Mouse (Mus musculus): ENCODE results near the gene Gm18596. TPM values are rescaled to one million over a fixed set of nuclear protein-coding genes. Genes with fewer than 3 reads are reported as not detected.
A peak's percentile ranks its signal among the peaks of the same experiment; 100 is the strongest.
"Not testable (repeated sequence)": the region's sequence is repeated elsewhere in the genome, so short reads cannot be mapped to it uniquely, and the experiment has no call there.

The Gm18596 gene
- total RNA-seq (2021) = not detected
- long read RNA-seq, experiment 1 = 0 reads
- long read RNA-seq, experiment 2 = 0 reads

DNA sequence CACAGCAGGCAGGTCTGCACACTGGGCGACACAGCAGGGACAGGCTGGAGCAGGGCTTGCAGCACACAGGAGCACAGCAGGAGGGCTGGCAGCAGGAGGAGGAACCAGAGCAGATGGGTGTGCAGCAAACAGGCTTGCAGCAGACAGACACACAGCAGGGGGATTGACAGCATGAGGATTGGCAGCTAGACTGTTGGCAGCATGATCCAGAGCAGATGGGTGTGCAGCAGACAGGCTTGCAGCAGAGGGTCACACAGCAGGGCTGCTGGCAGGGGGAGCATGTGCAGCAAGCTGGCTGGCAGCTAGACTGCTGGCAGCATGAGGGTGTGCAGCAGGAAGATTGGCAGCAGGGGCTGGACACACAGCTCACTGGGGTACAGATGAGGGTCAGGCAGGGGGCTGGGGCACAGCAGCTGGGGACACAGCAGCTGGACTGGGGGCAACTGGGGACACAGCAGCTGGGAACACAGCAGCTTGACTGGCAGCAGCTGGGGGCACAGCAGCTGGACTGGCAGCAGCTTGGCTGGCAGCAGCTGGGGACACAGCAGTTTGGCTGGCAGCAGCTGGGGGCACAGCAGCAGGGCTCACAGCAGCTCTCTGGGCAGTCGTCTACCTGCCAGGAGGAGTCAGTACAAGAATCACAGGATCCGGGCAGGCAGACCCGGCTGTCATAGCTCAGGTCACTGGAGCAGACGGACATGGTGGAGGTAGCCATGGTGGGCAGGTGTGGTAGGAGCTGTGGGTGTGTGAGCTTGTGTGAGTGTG, at the start of gene Gm18596:
Gene Gm18596, minus strand, starts transcription at position 715 of the 765 bp plus-strand sequence.
- DNase-seq = not testable (repeated sequence)

DNA sequence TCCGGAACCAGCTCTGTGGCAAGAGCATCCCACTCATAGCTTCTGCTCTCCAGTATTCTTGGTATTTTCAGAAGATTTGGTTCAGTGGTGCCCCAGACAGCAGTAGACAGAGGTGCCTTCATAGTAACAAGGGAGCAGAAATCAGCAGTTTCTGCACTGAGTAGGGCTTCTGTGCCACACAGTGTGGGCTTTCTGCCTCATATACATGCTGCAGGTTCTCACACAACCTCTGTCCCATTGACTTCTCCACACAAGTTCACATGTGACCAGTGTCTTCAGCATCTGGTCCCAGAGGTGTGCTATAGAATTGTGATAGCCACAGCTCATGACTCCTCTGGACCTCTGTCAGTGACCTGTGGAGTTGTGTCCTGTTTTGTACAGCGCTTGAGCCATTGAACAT, 46.2 kb upstream of the Gm18596 start:
- DNase-seq = no peak

DNA sequence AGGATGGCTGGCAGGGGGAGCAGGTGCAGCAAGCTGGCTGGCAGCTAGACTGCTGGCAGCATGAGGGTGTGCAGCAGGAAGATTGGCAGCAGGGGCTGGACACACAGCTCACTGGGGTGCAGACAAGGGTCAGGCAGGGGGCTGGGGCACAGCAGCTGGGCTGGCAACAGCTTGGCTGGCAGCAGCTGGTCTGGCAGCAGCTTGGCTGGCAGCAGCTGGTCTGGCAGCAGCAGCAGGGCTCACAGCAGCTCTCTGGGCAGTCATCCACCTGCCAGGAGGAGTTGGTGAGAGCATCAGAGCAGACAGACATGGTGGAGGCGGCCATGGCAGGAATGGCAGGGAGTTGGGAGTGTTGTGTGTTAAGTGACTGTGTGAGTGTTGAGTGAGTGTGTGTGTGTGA, 45.4 kb upstream of the Gm18596 start, which contains the start of gene Gm7137:
Gene Gm7137, minus strand, starts transcription at position 325 of the 400 bp plus-strand sequence.
- DNase-seq = not testable (repeated sequence)

DNA sequence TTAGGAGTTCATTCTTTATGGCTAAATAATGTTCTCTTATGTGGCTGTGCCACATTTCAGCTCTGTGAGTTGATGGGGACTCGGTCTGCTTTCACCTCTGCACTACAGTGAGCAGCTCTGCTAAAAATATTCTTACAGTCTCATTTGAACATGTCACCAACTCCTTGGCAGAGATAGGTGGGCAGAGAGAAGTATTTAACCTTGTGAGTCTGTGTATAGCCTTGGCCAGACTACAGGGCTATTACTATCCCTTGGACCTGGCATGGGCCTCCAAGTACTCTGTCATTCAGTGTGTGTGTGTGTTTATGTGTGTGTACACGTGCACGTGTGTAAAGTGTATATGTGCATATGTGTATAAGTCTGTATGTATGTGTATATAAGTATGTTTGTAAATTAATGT, 41.0 kb upstream of the Gm18596 start:
- DNase-seq = not testable (repeated sequence)

DNA sequence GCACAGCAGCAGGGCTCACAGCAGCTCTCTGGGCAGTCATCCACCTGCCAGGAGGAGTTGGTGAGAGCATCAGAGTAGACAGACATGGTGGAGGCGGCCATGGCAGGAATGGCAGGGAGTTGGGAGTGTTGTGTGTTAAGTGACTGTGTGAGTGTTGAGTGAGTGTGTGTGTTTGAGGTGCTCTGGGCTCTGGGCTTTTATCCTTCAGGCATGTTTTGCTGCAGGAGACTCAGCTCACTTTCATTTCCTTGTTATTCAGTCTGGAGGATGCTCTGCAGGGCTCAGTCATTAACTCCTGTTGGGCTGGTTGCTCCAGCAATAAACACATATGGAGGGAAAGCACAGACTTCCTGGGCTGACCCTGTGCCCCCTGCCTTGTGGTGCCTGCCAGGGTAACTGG, 40.0 kb upstream of the Gm18596 start, which contains the start of gene Gm3250:
Gene Gm3250, minus strand, starts transcription at position 101 of the 400 bp plus-strand sequence.
- DNase-seq = not testable (repeated sequence)

DNA sequence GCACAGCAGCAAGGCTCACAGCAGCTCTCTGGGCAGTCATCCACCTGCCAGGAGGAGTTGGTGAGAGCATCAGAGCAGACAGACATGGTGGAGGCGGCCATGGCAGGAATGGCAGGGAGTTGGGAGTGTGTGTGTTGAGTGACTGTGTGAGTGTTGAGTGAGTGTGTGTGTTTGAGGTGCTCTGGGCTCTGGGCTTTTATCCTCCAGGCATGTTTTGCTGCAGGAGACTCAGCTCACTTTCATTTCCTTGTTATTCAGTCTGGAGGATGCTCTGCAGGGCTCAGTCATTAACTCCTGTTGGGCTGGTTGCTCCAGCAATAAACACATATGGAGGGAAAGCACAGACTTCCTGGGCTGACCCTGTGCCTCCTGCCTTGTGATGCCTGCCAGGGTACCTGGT, 34.4 kb upstream of the Gm18596 start, which contains the start of gene Gm7138:
Gene Gm7138, minus strand, starts transcription at position 101 of the 400 bp plus-strand sequence.
- not testable (repeated sequence) for DNase-seq

DNA sequence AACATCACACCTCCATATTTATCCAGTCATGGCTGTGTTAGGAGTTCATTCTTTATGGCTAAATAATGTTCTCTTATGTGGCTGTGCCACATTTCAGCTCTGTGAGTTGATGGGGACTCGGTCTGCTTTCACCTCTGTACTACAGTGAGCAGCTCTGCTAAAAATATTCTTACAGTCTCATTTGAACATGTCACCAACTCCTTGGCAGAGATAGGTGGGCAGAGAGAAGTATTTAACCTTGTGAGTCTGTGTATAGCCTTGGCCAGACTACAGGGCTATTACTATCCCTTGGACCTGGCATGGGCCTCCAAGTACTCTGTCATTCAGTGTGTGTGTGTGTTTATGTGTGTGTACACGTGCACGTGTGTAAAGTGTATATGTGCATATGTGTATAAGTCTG, 29.7 kb upstream of the Gm18596 start:
- DNase-seq = not testable (repeated sequence)

DNA sequence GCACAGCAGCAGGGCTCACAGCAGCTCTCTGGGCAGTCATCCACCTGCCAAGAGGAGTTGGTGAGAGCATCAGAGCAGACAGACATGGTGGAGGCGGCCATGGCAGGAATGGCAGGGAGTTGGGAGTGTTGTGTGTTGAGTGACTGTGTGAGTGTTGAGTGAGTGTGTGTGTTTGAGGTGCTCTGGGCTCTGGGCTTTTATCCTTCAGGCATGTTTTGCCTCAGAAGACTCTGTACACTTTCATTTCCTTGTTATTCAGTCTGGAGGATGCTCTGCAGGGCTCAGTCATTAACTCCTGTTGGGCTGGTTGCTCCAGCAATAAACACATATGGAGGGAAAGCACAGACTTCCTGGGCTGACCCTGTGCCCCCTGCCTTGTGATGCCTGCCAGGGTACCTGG, 28.8 kb upstream of the Gm18596 start, which contains the start of gene Gm3238:
Gene Gm3238, minus strand, starts transcription at position 101 of the 400 bp plus-strand sequence.
- DNase-seq = not testable (repeated sequence)

DNA sequence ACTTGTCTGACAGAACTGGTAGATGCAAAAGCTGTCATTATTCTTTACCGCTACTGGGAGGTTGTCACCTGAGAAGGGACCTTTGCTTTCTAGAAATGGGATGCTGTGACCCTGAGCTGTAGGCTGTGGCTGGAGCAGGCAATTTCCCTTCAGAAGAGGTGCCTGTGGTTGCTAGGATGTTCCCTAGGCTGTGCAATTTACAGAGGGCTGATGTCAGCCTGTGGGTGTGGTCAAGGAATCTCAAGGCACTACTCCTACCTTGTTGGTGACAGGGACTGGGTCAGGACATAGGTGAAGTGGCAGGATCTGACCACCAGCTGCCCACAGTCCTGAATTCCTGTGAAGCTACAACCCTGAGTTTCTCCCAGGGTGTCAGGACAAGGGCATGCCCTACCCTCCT, 27.3 kb upstream of the Gm18596 start:
- no peak for DNase-seq

DNA sequence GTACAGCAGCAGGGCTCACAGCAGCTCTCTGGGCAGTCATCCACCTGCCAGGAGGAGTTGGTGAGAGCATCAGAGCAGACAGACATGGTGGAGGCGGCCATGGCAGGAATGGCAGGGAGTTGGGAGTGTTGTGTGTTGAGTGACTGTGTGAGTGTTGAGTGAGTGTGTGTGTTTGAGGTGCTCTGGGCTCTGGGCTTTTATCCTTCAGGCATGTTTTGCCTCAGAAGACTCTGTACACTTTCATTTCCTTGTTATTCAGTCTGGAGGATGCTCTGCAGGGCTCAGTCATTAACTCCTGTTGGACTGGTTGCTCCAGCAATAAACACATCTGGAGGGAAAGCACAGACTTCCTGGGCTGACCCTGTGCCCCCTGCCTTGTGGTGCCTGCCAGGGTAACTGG, 17.1 kb upstream of the Gm18596 start, which contains the start of gene Gm3233:
Gene Gm3233, minus strand, starts transcription at position 101 of the 400 bp plus-strand sequence.
- DNase-seq = not testable (repeated sequence)

DNA sequence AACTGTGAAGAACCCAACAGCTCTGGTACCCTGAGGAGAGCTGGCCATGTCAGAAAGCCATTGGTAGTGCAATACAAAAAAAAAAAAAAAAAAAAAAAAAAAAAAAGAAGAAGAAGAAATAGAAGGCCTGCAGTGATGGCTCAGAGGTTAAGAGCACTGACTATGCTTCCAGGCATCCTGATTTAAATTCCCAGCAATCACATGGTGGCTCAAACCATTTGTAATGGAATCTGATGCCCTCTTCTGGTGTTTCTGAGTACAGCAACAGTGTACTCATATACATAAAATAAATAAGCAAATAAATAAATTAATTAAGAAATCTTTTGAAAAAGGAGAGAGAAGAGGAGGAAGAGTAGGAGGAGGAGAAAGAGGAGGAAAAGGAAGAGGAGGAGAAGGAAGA, 11.0 kb upstream of the Gm18596 start:
- DNase-seq = no peak

DNA sequence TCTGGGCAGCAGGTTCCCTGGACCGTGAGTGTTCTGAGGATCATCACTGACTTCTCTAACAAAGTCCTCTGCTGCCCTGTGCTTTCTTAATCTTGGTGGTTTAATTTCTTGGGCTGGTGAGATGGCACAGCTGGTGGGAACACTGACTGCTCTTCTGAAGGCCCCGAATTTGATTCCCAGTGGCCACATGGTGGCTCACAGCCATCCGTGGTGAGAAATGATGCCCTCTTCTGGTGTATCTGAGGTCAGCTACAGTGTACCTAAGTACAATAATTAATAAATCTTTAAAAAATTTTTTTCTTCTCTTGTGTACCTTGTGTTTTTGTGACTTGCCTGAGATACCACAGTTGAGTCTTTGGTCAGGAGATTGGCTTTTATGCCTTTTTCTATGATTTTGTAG, 9.9 kb upstream of the Gm18596 start:
- DNase-seq = not testable (repeated sequence)

DNA sequence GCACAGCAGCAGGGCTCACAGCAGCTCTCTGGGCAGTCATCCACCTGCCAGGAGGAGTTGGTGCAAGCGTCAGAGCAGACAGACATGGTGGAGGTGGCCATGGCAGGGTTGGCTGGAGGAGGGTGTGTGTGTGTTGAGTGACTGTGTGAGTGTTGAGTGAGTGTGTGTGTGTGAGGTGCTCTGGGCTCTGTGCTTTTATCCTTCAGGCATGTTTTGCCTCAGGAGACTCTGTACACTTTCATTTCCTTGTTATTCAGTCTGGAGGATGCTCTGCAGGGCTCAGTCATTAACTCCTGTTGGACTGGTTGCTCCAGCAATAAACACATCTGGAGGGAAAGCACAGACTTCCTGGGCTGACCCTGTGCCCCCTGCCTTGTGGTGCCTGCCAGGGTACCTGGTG, 8.8 kb upstream of the Gm18596 start, which contains the start of gene Gm9736:
Gene Gm9736, minus strand, starts transcription at position 101 of the 400 bp plus-strand sequence.
- DNase-seq = not testable (repeated sequence)

DNA sequence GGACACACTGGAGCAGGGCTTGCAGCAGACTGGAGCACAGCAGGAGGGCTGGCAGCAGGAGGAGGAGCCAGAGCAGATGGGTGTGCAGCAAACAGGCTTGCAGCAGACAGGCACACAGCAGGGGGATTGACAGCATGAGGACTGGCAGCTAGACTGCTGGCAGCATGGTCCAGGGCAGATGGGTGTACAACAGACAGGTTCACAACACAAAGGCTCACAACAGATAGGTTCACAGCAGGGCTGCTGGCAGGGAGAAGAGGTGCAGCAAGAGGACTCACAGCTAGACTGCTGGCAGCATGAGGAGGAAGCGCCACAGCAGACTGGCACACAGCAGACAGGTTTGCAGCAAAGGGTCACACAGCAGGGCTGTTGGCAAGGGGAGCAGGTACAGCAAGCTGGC, 8.2 kb upstream of the Gm18596 start:
- DNase-seq = not testable (repeated sequence)

DNA sequence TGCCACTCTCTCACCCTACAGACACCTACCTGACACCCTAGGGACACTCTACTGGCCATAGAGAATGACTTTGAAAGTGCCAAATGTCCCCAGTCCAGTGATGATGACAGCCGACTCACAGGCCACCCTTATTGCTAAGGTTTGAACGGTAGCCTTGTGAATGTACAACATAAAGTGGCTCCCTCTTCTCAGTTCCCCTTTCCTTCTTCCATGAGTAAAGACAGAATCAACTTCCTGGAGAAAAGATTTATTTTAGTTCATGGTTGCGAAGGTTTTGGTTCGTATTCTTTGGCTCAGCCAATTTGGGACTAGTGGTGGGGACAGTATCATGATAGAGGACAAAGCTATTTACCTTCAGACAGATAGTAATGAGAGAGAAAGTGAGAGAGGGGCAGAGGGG, 3.5 kb downstream of the Gm18596 start:
- no peak for DNase-seq

DNA sequence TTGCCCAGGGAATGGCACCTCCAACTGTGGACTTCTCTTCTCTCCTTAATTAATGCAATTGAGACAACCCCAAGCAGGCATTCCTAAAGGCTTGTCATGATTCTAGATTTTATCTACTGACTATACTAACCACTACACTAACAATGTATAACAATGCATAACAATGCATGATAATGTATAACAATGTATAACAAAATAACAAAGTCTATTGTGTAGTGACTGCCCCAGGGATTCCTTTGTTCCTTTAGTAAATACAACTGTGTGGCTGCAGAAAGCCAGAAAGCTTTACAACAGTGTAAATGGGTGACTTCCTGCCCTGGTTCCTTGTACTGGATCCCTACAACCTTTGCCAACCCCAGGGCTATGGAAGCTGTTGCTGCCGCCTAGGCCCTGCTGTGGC, 6.5 kb downstream of the Gm18596 start:
- no peak for DNase-seq

DNA sequence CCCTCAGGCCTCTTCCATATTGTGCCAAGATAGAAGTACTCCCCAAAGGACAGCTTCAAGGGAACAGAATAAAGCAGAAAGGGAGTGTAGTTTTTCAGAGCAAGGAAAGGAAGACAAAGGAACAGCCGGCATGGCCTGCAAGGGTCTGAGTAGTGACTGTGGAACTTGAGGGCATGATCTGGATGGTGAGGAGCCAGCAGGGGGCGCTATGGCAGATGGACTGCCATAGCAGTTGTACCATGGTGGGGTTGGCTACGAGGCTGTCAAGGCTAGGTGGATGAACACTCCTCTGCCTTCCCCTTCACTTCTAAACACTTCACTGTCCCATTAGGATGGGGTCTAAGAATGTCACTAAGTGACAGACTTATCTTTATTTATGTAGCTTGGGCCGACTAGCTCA, 13.2 kb downstream of the Gm18596 start:
- peak; percentile 12 to 43 for DNase-seq

DNA sequence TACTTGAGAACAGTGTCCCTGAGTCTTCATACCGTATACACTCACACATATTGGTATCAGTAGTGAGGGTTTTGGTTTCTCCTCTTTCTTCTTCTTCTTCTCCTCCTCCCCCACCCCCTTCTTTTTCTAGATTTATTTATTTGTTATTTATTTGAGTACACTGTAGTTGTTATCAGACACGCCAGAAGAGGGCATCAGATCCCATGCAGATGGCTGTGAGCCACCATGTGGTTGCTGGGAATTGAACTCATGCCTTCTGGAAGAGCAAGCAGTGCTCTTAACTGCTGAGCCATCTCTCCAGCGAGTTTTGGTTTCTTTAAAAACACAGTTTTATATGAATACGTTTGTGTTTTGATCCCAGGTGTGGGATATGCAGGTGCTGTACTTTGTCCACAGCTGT, 14.2 kb downstream of the Gm18596 start:
- DNase-seq = no peak

DNA sequence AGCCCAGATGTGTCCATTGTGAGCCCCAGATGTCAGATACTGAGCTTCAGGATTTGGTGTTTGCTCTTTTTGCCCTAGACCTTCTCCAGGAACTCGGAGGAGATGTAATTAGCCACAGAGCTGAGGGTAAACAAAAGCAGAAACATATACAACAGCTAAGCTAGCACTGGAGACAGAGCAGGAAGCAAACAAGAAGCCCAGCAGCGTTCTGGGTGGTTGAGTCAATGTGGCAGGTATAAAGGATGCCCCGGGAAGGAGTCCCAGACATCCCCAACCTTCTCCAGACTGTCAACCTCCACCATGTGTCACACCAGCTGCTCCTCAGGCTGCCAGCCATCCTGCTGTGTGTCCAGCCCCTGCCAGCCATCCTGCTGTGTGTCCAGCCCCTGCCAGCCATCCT, 16.3 kb downstream of the Gm18596 start, which contains the start of gene Gm10100:
Gene Gm10100, plus strand, starts transcription at position 301 of the 400 bp plus-strand sequence.
- no peak for DNase-seq

DNA sequence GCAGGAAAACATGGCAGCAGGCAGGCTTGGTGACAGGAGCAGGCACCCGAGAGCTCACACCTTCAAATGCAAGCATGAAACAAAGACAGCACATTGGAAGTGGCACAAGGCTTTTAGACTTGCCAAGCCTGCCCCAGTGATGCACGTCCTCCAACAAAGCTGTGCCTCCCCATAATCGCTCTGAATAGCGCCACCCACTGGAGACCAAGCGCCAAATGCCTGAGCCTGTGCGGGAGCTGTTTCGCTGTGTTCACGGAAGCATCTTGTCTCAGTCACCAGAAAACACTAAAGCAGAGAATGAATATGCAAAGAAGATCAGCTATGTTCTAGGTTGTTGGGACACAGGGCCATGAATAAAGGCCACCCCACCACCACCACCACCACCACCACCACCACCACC, 17.6 kb downstream of the Gm18596 start:
- no peak for DNase-seq

DNA sequence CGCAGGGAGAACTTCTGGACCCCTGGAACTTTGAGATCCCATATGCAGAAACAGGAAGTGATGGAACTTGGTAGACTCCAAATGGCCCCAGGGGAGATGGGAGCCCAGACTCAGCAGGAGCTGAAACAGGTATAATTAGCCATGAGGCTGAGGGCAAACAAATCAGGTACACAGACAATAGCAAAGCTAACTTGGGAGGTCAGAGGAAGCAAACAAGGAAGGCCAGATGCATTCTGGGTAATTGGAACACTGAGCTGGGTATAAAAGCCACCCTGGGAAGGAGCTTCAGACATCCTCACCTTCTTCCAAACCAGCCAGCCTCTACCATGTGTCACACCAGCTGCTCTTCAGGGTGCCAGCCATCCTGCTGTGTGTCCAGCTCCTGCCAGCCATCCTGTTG, 22.1 kb downstream of the Gm18596 start, which contains the start of gene Krtap12-1:
Gene Krtap12-1, plus strand, starts transcription at position 301 of the 400 bp plus-strand sequence.
- DNase-seq = not testable (repeated sequence)

DNA sequence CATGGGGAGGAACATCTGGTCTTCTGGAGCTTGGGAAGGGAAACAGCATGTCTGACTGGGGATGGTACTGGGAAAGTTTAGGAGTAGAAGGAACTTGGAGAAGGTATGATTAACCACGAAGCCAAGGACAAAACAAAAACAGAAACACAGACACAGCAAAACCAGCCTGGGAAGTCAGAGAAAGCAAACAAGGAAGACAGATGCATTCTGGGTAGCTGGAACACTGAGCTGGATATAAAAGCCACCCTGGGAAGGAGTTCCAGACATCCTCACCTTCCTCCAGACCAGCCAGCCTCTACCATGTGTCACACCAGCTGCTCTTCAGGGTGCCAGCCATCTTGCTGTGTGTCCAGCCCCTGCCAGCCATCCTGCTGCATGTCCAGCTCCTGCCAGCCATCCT, 26.9 kb downstream of the Gm18596 start, which contains the start of gene Gm10142:
Gene Gm10142, plus strand, starts transcription at position 301 of the 400 bp plus-strand sequence.
- no peak for DNase-seq

DNA sequence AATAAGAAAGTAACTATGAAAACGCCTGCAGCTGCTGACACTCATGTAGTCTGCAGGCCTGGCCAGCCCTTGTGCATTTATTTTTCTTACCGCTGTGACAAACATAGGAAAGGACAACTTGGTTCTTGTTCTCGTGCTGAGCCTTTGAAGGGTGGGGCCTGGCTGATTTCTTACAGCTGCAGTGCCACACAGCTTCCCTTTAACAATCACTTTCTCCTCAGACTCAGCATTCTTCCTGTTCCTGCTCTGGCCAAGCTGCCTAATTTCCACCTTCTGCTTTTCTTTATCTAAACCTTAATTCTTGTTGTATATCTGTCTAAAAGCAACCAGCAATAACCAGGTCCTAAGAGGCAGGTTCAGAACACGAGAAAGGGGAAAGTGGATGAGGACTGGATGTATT, 28.7 kb downstream of the Gm18596 start:
- no peak for DNase-seq
